Mouse (Mus musculus): ENCODE results near the gene Ddx17. TPM values are rescaled to one million over a fixed set of nuclear protein-coding genes. Genes with fewer than 3 reads are reported as not detected.

Ddx17 gene
- polyA plus RNA-seq, 1 experiment from 2014 or later: 88.7 TPM

DNA sequence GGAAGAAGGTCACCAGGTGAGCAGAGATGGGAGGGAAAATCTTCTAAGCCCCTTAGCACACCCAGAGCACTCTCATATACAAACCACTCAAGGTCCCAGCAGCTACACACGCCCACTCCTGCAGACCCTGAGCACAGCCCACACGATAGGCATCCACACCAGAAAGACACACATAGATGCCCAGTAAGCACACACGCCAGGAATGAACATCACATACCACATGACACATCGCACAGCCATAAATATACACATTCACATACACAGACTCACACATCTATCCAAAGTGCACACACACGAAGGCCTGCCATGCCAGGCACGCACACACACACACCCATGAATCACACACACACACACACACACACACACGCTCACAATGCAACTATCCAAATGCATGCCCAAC lies 36.1 kb downstream of the Ddx17 start:
- no peak for DNase-seq (ENCODE audit: low spot score)
- no peaks in the 10 kb centered on the region for H3K36me3 ChIP-seq (ENCODE audit: control insufficient read depth, insufficient read depth, low read length)
- H3K4me2 ChIP-seq (ENCODE audit: low read length): no peak overlapping the region
- peaks cover 68% of the 10 kb centered on the region for H3K27me3 ChIP-seq (replicated peaks; ENCODE audit: control insufficient read depth, insufficient read depth, low read length)
- H3K4me3 ChIP-seq (ENCODE audit: low read depth, low read length): no peak overlapping the region
- no peaks in the 10 kb centered on the region for H3K9me3 ChIP-seq (replicated peaks; ENCODE audit: control insufficient read depth, low read length)
- 84% methylated on average over 7 of the region's 7 CpGs for WGBS
- no peak for ATAC-seq
- H3K9ac ChIP-seq (ENCODE audit: low read length): no peak overlapping the region
- H3K4me1 ChIP-seq (ENCODE audit: control insufficient read depth, insufficient read depth, low read length): peaks cover 8% of the 10 kb centered on the region
- no peak overlapping the region for H3K27ac ChIP-seq (ENCODE audit: low read depth, low read length)

- Histone ChIP-seq H3K36me3 (ENCODE audit: control insufficient read depth, insufficient read depth, low read length) (no peaks in the 10 kb centered on the region), H3K4me3 (ENCODE audit: low read depth, low read length) (no peak overlapping the region), H3K27ac (ENCODE audit: low read depth, low read length) (no peak overlapping the region), H3K9me3 (replicated peaks; ENCODE audit: control insufficient read depth, low read length) (no peaks in the 10 kb centered on the region), H3K9ac (ENCODE audit: low read length) (no peak overlapping the region), H3K4me2 (ENCODE audit: low read length) (no peak overlapping the region), H3K4me1 (ENCODE audit: control insufficient read depth, insufficient read depth, low read length) (peaks cover 9% of the 10 kb centered on the region), H3K27me3 (replicated peaks; ENCODE audit: control insufficient read depth, insufficient read depth, low read length) (peaks cover 70% of the 10 kb centered on the region)
- ATAC-seq (no peak), DNase-seq (ENCODE audit: low spot score) (no peak)
- 31% methylated on average over 6 of the region's 6 CpGs for WGBS
These were observed 36.5 kb downstream of the Ddx17 start for GRCm38 (mm10) chr15:79509998-79510397.

GRCm38 (mm10) chr15:79507055-79507828 lies 39.3 kb downstream of the Ddx17 start:
- 50% methylated on average over 21 of the region's 31 CpGs for WGBS
- ATAC-seq (no peak), DNase-seq (ENCODE audit: low spot score) (no peak)
- peaks cover 9% of the 10 kb centered on the region for H3K4me1 ChIP-seq (ENCODE audit: control insufficient read depth, insufficient read depth, low read length)
- H3K27ac ChIP-seq (ENCODE audit: low read depth, low read length): no peak overlapping the region
- no peak overlapping the region for H3K4me2 ChIP-seq (ENCODE audit: low read length)
- H3K9ac ChIP-seq (ENCODE audit: low read length): no peak overlapping the region
- H3K4me3 ChIP-seq (ENCODE audit: low read depth, low read length): no peak overlapping the region
- H3K36me3 ChIP-seq (ENCODE audit: control insufficient read depth, insufficient read depth, low read length): no peaks in the 10 kb centered on the region
- no peaks in the 10 kb centered on the region for H3K9me3 ChIP-seq (replicated peaks; ENCODE audit: control insufficient read depth, low read length)
- H3K27me3 ChIP-seq (replicated peaks; ENCODE audit: control insufficient read depth, insufficient read depth, low read length): peaks cover 66% of the 10 kb centered on the region

DNA sequence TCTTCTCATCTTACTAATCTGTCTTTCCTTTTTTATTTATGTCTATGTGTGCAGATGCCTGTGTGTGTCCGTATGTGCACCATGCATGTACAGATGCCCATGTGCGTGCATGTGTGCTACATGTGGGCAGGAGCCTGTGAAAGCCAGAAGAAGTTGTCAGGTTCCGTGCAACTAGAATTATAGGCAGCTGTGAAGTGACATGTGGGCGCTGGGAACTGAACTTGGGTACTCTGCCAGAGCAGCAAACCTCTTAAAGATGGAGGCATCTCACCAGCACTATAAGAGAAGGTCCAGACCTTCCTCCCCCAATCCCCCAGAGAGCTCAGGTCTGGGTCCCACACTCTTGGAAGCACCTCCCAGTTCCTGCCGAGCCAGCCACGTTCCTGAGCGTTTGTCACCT lies 40.1 kb downstream of the Ddx17 start:
- Histone ChIP-seq H3K4me1 (ENCODE audit: control insufficient read depth, insufficient read depth, low read length) (peaks cover 9% of the 10 kb centered on the region), H3K36me3 (ENCODE audit: control insufficient read depth, insufficient read depth, low read length) (no peaks in the 10 kb centered on the region), H3K4me2 (ENCODE audit: low read length) (peak overlapping the region; percentile 99; the same call in 1 of the 2 replicates), H3K9me3 (replicated peaks; ENCODE audit: control insufficient read depth, low read length) (no peaks in the 10 kb centered on the region), H3K4me3 (ENCODE audit: low read depth, low read length) (peak overlapping the region; percentile 52; the same call in 1 of the 2 replicates), H3K27ac (ENCODE audit: low read depth, low read length) (no peak overlapping the region), H3K27me3 (replicated peaks; ENCODE audit: control insufficient read depth, insufficient read depth, low read length) (peaks cover 60% of the 10 kb centered on the region), H3K9ac (ENCODE audit: low read length) (no peak overlapping the region)
- no peak for DNase-seq (ENCODE audit: low spot score)
- ATAC-seq: no peak; the same call in 1 of the 2 replicates
- 38% methylated on average over 7 of the region's 7 CpGs for WGBS

DNA sequence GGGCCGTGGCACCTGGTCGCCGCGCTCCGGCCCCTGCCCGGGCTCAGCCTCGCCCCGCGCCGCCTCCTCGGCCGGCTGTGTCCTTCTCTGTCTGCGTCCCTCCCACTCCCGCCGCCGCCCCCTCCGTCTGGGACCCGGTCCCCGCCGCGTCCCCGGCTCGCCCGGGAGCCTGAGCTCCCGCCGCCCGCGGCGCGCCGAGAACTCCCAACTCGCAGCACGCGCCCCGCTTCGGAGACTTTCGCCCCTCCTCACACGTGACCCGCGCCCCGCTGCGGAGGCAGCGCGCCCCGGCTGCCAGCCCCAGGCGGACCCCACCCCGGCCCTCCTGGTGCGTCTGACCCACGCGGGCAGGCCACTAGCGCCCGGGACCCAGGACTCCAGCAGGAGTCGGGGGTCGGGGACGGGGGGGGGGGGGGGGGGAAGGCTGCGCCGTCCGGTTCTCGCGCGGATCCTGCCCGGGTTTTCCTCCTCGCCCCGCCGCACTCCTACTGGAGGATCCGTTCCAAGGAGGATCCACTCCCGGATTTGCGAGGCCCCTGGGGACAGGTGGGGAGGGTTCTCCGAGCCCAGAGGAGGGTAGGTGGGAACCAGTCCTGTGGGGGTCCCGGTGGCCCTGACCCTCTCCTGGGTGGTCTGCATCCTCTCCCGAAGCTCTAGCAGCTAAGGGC lies 40.8 kb downstream of the Ddx17 start:
- Histone ChIP-seq H3K4me3 (ENCODE audit: low read depth, low read length) (peak overlapping the region; percentile 52), H3K9ac (ENCODE audit: low read length) (peak overlapping the region; percentile 58), H3K4me2 (ENCODE audit: low read length) (peak overlapping the region; percentile 99), H3K27me3 (replicated peaks; ENCODE audit: control insufficient read depth, insufficient read depth, low read length) (peaks cover 54% of the 10 kb centered on the region), H3K36me3 (ENCODE audit: control insufficient read depth, insufficient read depth, low read length) (no peaks in the 10 kb centered on the region), H3K27ac (ENCODE audit: low read depth, low read length) (no peak overlapping the region), H3K9me3 (replicated peaks; ENCODE audit: control insufficient read depth, low read length) (no peaks in the 10 kb centered on the region), H3K4me1 (ENCODE audit: control insufficient read depth, insufficient read depth, low read length) (peaks cover 6% of the 10 kb centered on the region)
- WGBS: under 1% methylated on average over 41 of the region's 71 CpGs
- ATAC-seq (peak; percentile 71), DNase-seq (ENCODE audit: low spot score) (peak; percentile 79)

DNA sequence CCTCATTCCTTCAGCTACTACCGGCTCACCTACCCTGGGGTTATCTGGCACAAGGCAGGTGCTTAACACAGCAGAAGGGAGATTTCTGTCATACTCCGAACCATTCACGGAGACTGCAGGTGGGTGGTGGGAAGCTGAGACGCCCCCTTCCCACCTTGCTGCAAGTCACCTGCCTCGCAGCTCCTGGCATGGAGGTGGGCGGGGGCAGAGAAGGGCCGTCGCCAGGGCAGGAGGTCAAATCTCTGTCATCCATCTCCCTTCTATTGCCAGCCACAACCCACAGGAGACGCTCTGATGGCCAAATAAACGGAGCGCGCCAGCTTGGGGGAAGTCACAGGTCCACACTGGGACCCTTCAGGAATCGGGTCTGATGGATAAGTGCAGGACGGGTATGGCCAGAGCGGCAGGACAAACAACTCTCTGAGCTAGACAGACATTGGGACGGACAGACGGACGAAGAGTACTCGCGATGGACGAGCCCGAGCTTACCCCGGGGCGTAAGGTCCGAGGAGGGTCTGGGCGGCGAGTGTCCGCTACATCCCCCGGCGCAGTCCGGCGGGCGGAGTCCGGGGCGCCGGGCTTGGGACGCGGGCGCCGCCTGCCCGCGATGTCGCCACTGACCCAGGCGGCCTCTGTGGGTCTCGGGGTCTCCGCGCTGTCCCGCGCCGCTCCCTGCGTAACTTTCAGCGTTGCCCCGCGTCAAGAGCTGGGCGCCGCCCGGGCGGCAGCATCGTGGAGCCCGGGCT lies 41.7 kb downstream of the Ddx17 start, which contains the start of gene Kcnj4:
Kcnj4 (minus strand) TSS at position 535 of the 746 bp plus-strand sequence.
- peaks cover 46% of the 10 kb centered on the region for H3K27me3 ChIP-seq (replicated peaks; ENCODE audit: control insufficient read depth, insufficient read depth, low read length)
- DNase-seq (ENCODE audit: low spot score) (no peak), ATAC-seq (no peak)
- peaks cover 6% of the 10 kb centered on the region for H3K4me1 ChIP-seq (ENCODE audit: control insufficient read depth, insufficient read depth, low read length)
- WGBS: 2% methylated on average over 30 of the region's 60 CpGs
- H3K4me2 ChIP-seq (ENCODE audit: low read length): peak within 1 kb of the TSS; percentile 99
- H3K9ac ChIP-seq (ENCODE audit: low read length): peak within 1 kb of the TSS; percentile 58
- no peaks in the 10 kb centered on the region for H3K9me3 ChIP-seq (replicated peaks; ENCODE audit: control insufficient read depth, low read length)
- H3K4me3 ChIP-seq (ENCODE audit: low read depth, low read length): peak within 1 kb of the TSS; percentile 52
- no peak within 1 kb of the TSS for H3K27ac ChIP-seq (ENCODE audit: low read depth, low read length)
- no peaks in the 10 kb centered on the region for H3K36me3 ChIP-seq (ENCODE audit: control insufficient read depth, insufficient read depth, low read length)

GRCm38 (mm10) chr15:79503438-79503837 lies 43.1 kb downstream of the Ddx17 start:
- H3K36me3 ChIP-seq (ENCODE audit: control insufficient read depth, insufficient read depth, low read length): no peaks in the 10 kb centered on the region
- no peak overlapping the region for H3K9ac ChIP-seq (ENCODE audit: low read length)
- H3K4me3 ChIP-seq (ENCODE audit: low read depth, low read length): no peak overlapping the region
- no peak overlapping the region for H3K27ac ChIP-seq (ENCODE audit: low read depth, low read length)
- no peak overlapping the region for H3K4me2 ChIP-seq (ENCODE audit: low read length)
- H3K27me3 ChIP-seq (replicated peaks; ENCODE audit: control insufficient read depth, insufficient read depth, low read length): peaks cover 44% of the 10 kb centered on the region
- peaks cover 6% of the 10 kb centered on the region for H3K4me1 ChIP-seq (ENCODE audit: control insufficient read depth, insufficient read depth, low read length)
- DNase-seq (ENCODE audit: low spot score): no peak
- H3K9me3 ChIP-seq (replicated peaks; ENCODE audit: control insufficient read depth, low read length): no peaks in the 10 kb centered on the region
- no peak for ATAC-seq
- WGBS: 73% methylated on average over 5 of the region's 5 CpGs

DNA sequence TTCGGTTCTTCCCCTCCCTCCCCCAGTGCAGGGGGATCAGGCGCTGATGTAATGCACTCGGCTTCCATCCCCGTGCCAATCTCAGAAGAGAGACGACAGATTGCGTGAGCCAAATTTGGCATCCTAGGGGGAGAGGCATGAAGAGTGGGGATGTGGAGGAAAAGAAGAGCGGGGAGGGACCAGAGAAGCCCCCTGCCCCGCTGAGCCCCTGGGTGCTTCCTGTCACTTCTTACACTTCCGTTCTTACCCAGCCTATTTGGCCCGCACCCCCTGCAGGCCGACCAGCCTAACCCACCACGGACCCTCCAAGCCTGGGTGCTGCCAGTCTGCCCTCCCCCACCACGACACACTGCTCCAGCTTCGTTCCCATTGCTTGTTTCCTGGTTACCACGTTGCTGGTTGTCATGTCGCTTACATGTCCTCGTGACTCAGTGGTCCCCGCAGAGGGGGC lies 43.6 kb downstream of the Ddx17 start:
- H3K9ac ChIP-seq (ENCODE audit: low read length): no peak overlapping the region
- H3K9me3 ChIP-seq (replicated peaks; ENCODE audit: control insufficient read depth, low read length): no peaks in the 10 kb centered on the region
- H3K27ac ChIP-seq (ENCODE audit: low read depth, low read length): no peak overlapping the region
- H3K4me1 ChIP-seq (ENCODE audit: control insufficient read depth, insufficient read depth, low read length): peaks cover 6% of the 10 kb centered on the region
- no peak overlapping the region for H3K4me2 ChIP-seq (ENCODE audit: low read length)
- no peak for ATAC-seq
- 17% methylated on average over 18 of the region's 18 CpGs for WGBS
- no peak overlapping the region for H3K4me3 ChIP-seq (ENCODE audit: low read depth, low read length)
- H3K27me3 ChIP-seq (replicated peaks; ENCODE audit: control insufficient read depth, insufficient read depth, low read length): peaks cover 44% of the 10 kb centered on the region
- H3K36me3 ChIP-seq (ENCODE audit: control insufficient read depth, insufficient read depth, low read length): no peaks in the 10 kb centered on the region
- peak; percentile 57 for DNase-seq (ENCODE audit: low spot score)
